Mouse (Mus musculus): ENCODE measurements around the gene Ak7.

GRCm38 (mm10) chr12:105739656-105740055 lies 33.9 kb downstream of the Ak7 start:
- no peak for TF ChIP-seq E2F4 (IDR thresholded peaks at IDR 0.05; ENCODE audit: insufficient read depth)
- no peak for TF ChIP-seq MYOD1 (IDR thresholded peaks at IDR 0.05; ENCODE audit: control insufficient read depth in 1 of 3, insufficient read length in 2 of 3, low read depth in 2 of 3)
- no peak for TF ChIP-seq POLR2A (IDR thresholded peaks at IDR 0.05; ENCODE audit: insufficient read length, low read depth)
- TF ChIP-seq TCF12 (IDR thresholded peaks at IDR 0.05; ENCODE audit: insufficient read depth, poor library complexity, severe bottlenecking) = no peak
- no peak for TF ChIP-seq MAX (IDR thresholded peaks at IDR 0.05; ENCODE audit: low read depth)
- TF ChIP-seq USF1 (IDR thresholded peaks at IDR 0.05; ENCODE audit: low read depth) = no peak
- no peak for TF ChIP-seq POLR2AphosphoS2 (IDR thresholded peaks at IDR 0.05; ENCODE audit: insufficient read length, low read depth)
- TF ChIP-seq REST (IDR thresholded peaks at IDR 0.05; ENCODE audit: insufficient read depth, insufficient read length) = no peak
- no peak for TF ChIP-seq MYOG (IDR thresholded peaks at IDR 0.05; ENCODE audit: control insufficient read depth in 1 of 3, insufficient read depth in 1 of 3, insufficient read length in 2 of 3, low read depth in 2 of 3)
- no peak for TF ChIP-seq CEBPB (IDR thresholded peaks at IDR 0.05; ENCODE audit: insufficient read depth, poor library complexity, severe bottlenecking)
- TF ChIP-seq SRF (IDR thresholded peaks at IDR 0.05; ENCODE audit: control insufficient read depth, insufficient read length, low read depth) = no peak

All from myocyte (in vitro differentiated cells).